Mouse (Mus musculus) thymus, adult 2 months (tissue): Measurements from ENCODE around the gene Lbx2.

Experiments
- CTCF ChIP-seq: fragments of 200-500 bp; IDR thresholded peaks from 2 replicates; pipeline ENCODE4 v1.5.1; 2012; ENCODE audit warnings: mild to moderate bottlenecking, control low read depth, low read length, moderate library complexity, borderline replicate concordance; ENCODE audit not compliant: control insufficient read depth, poor library complexity, insufficient read depth; ENCODE audit errors: extremely low read depth
- POLR2A ChIP-seq: fragments of 200-500 bp; IDR thresholded peaks from 2 replicates; pipeline ENCODE4 v1.6.1; 2012; ENCODE audit warnings: mild to moderate bottlenecking, low read length, control low read depth, moderate library complexity; ENCODE audit not compliant: control insufficient read depth, poor library complexity, insufficient read depth; ENCODE audit errors: extremely low read depth

DNA sequence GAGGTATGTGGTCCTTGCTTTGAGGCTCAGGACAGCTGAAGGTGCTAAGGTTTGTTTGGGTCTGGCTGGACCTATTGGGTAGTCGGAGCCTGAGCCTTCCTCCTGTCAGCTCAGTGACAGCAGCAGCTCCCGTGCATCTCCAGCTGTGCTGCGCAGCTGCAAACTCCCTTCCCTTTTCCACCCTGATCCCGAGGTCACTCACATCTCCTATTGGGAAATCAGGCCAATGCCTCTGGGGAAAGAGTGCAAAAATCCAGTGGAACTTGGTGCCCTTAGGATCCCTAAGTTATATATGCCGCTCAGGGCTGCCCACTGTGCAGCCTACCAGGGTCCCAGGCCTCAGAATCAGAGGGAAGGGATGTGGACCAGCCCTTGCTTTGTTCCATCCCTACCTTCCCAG is 2.7 kb upstream of the Lbx2 start:
- TF ChIP-seq POLR2A: no peak
- no peak for TF ChIP-seq CTCF
